Mouse (Mus musculus) spleen, adult 2 months (tissue): ENCODE results near the gene Maz.

ENCODE experiments used
- CTCF ChIP-seq: fragments of 200-500 bp; IDR thresholded peaks from 2 replicates; pipeline ENCODE4 v1.5.1; 2011; ENCODE audit warnings: mild to moderate bottlenecking, inconsistent platforms; ENCODE audit not compliant: insufficient read depth, insufficient read length, insufficient replicate concordance; ENCODE audit errors: extremely low read depth
- POLR2A ChIP-seq: fragments of 200-500 bp; IDR thresholded peaks from 2 replicates; pipeline ENCODE4 v1.6.1; 2011; ENCODE audit warnings: low read depth, low read length, inconsistent platforms

- no peak for TF ChIP-seq CTCF
- TF ChIP-seq POLR2A = no peak
Observed at GRCm38 (mm10) chr7:127014320-127014719, 12.5 kb downstream of the Maz start, which contains the start of gene Mvp.
